Mouse (Mus musculus) left cerebral cortex, postnatal 25 days (tissue): ENCODE measurements around the gene Shank1. TPM values are rescaled to one million over a fixed set of nuclear protein-coding genes. Genes with fewer than 3 reads are reported as not detected.
"Not testable (repeated sequence)": the region's sequence is repeated elsewhere in the genome, so short reads cannot be mapped to it uniquely, and the experiment has no call there.

Experiments used
- DNase-seq, 2 experiments: peaks; one replicate each; pipeline ENCODE4 v3.0.0; 2022; ENCODE audit warnings: low spot score in 2 of 2, mixed read lengths in 1 of 2
- intact Hi-C: fragments of 180-260 bp; cut with DNase I; formaldehyde crosslinking; loops from one replicate; pipeline ENCODE4 v1.15.1; 2025
- total RNA-seq, 2 experiments: library from RNA; stranded (reverse); gene quantifications; 2 replicates each; pipeline ENCODE4 v1.2.3; 2021

Shank1 gene
- 100 to 1,000 TPM; 571 to 587 TPM for total RNA-seq

DNA sequence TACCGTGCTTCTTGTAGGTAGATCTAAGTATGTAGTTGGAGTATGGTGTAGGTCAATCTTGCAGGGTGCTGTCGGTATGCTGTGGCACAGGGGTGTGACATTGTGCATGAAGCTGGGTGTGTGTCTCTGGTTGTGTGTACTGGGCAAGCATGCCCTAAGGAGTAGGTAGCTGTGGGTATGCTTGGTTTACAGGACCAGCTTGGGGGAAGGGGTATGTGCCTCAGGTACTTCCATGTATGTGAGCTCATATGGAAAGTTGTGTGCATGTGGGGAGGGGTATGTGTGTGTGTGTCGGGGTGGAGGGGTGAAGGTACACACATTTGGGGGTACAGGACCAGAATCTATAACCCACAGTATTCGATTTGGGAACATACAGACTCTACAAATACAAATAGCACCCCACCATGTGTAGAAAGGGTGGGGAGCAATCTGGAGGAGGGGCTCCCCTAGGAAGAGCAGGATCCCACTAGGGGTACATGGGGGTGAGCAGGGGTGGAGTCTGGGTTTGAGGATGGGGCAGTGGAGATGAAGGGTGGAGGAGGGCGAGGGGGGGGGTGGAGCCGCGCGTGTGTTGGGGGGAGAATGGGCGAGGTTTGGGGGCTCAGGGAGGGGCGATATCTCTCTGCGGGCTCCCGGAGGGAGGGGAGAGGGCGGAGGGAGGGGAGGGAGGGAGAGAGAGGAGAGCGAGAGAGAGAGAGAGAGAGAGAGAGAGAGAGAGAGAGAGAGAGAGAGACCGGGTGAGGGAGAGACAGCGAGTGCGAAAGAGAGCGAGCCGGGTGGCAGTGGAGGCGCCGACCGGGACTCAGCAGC lies at the start of gene Shank1:
TSS of gene Shank1 (plus strand) at position 779 of the 810 bp plus-strand sequence.
- DNase-seq = peak; percentile 13 to 23
- intact Hi-C loops = loop anchor here (5.0 kb wide), 1 partner anchor 43 kb away; no protein-coding TSS in a partner anchor

DNA sequence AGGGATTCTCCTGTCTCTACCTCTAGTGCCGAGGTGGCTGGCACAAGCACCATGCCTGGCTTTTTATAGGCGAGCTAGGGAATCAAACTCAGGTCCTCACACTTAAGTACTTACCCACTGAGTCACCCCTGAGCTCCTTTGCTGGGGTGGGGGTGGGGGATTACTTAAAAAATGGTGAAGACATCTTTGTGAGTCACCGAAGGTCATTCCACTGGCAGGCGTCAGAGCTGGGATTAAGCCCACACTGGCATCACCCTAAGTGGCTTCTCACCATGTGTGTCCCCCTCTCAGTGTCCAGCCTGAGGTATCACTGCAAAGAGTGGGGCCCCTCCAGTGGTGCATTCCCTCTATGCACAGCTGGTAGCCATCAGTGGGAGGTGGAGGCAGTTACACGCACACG lies 49.6 kb upstream of the Shank1 start:
- intact Hi-C loops = loop anchor here (5.0 to 10.0 kb wide), 2 partner anchors 42 to 284 kb away; partner anchors contain the start of gene Pold1
- DNase-seq = no peak

DNA sequence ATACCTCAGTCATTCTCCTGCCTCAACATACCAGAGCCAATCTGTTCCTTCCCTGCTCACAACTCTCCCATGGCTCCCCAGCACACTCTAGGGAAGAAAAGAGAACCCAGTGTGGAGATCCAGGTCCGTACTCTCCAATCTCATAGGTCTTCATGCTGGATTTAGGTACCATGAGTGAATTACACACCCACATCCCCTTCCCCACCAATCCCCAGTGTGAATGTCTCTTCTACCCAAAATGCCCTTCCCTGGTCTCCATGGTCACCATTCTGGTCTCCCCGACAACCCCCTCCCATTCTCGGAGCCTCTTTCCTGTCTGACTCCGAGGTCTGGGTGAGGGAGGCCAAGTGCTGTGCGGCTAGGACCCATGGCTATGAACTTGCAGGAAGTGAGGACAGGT lies 48.9 kb upstream of the Shank1 start, which contains the start of gene Gm15517:
TSS of gene Gm15517 (plus strand) at position 301 of the 400 bp plus-strand sequence.
- intact Hi-C loops = loop anchor here (5.0 to 10.0 kb wide), 2 partner anchors 41 to 284 kb away; partner anchors contain the start of gene Pold1
- no peak for DNase-seq

DNA sequence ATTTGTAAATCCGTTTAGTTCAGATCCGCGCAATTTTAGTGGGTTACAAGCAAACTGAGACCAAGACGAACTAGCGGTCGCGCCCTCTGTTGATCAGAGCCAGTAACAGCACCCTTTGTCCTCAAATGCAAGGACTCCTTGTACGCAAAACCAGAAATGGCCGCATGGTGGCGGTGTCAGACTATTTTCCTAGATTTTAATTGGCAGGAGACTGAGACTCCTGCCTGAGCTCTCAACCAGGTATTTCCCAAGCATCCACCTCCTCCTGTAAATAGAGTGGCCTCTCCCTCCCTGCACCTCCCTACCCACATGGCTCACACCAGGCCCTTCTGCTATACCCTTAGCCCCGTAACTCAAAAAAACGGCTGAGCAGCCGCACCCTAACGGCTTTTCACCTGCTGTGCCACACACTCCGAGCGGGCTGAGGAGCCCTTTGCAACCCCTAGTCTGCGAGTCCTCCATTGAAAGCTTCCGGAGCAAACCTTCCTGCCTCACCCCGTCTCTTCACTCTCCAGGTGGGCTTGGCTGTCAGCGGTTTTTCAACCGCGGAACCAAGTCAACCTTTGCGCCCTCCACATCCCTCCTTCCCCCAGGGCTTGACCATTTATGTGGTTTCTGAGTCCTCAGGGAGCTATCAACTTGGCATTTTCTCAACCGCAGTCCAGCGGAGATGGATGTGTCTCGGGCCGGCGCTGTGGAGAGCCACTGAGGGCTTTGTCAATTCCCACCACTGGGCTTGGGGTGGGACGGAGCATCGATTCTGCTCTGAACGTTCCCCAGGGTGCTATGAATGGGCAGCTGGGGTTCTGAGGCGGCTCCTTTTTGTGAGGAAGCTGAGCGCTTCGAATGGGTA lies 47.0 kb upstream of the Shank1 start:
- intact Hi-C loops = loop anchor here (1.0 to 10.0 kb wide), 4 partner anchors 39 to 282 kb away; partner anchors contain the start of gene Pold1
- peak; percentile 95 to 98 for DNase-seq

DNA sequence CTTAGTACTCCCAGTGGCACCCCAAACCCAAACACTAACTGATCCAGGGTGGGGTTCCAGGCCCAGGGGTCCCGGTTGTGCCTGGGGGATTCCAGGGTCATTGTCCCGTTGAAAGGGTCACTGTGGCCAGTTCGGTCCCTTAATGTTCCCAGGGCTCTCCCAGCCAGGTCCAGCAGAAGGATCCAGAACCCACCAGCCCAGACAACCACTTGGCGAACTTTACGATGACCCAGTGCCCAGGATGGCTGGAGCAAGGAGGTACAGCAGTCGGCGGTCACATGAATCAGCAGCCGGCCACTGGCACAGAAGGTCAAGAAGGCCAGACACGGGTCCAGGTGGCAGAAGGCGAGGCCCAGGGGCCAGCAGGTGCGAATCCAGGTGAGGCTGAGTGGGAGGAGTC lies 41.9 kb upstream of the Shank1 start:
- intact Hi-C loops = loop anchor here (10.0 kb wide), 1 partner anchor 277 kb away; the partner anchor contains the start of gene Pold1
- no peak for DNase-seq

DNA sequence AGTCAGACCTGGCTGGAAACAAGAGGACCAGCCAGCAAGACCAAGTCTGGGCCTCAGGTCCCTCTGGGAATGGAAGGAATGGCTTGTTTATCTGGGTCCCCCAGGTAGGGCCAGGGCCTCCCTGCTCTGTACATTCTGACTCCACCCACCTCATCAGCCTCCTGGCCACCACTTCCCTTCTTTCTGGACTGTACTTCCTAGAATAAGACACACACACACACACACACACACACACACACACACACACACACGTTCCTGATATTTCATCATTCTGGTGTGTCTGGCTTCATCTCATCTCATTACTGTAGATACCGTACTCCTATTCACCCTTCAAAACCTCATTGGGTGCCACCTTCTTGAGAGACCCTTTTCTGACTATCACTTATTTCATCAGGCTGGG lies 40.7 kb upstream of the Shank1 start:
- no peak for DNase-seq
- intact Hi-C loops = loop anchor here (10.0 kb wide), 1 partner anchor 275 kb away; the partner anchor contains the start of gene Pold1

DNA sequence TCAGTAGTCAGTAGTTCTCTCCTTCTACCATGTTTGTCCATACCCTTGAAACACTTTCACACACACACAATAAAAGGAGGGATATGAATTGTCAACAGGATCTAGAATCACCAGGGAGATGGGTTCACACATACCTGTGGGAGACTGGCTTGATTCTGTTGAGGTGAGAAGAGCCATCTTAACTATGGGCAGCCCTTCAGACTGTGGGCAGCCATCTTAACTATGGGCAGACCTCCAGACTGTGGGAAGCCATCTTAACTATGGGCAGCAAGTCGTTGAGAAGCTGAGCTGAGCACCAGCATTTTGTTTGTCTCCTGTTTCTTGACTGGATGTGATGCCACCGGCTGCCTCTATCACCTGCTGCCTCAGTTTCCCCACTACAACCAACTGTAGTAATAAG lies 38.7 kb upstream of the Shank1 start:
- intact Hi-C loops = no loop called here
- DNase-seq = no peak

DNA sequence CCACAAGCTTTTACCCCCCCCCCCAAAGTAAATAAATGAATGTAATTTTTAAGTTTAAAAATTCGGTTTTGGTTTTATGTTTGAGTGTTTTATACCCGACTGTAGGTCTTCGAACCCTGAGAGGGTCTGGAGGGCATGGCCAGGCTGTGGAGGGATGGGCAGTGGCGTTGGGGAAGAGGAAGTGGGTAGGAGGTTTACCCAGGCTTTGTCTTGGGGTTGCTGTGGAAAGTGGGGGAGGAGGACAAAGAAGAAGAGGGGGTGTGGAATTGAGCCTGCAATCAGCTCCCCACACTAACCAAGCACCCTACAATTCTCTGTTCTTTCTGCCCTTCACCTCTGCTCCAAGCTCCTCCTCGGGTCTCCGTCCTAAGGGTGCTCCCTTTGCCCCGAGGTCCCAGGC lies 37.5 kb upstream of the Shank1 start:
- no peak for DNase-seq
- intact Hi-C loops = no loop called here

DNA sequence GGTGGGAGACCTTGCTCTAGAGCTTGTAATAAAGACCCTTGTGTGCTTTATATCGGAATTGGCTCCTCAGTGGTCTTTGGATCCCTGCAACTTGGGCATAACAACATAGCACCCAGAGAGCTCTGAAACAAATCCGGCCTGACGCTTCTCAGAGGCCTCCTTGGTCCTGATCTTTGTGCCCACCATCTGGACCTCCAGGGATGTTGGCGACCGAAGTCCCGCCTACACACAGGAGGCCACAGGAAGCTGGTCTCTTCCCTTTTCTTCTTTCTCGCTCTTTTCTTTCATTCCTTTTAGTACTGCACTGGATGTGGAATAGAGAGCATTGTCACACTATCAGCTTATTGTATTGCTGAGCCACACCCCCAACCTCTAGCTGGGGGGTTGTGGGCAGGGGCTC lies 36.6 kb upstream of the Shank1 start:
- intact Hi-C loops = no loop called here
- no peak for DNase-seq

DNA sequence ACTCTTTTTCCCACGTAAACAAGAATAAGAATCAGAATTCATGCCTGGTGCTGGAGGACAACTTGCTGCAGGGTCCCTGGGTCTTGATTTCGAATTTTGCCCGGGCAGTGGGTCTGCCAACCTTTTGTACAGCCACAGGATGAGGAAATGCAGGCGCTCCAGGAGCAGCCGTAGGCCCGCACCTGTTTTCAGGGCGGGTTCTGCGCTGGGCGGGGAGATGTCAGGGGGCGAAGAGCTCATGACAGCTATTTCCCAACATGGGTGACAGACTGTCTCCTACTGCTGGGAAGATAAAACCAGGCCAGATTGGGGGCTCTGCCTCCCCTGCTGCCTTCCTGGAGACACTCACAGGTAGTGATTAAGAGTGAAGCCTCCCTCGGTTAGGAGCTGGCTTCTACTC lies 36.0 kb upstream of the Shank1 start:
- intact Hi-C loops = no loop called here
- no peak for DNase-seq

DNA sequence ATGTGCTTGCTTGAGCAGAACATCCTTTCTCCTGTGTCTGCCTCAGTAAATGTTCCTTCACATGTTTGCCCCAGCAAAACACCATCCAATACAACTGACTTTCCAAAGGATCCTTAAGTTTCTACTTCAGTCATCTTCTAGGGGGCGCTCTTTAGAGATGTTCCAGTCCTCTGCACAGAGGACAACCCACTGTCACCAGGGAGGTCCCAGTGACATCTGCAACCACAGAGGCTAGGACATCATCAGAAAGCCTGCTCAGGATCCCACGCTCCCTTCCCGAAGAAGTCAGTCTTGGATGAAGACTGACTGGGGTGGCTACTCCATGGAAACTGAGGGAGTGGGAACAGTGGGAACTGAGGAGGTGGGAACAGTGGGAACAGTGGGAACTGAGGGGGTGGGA lies 34.5 kb upstream of the Shank1 start:
- intact Hi-C loops = no loop called here
- DNase-seq = no peak

DNA sequence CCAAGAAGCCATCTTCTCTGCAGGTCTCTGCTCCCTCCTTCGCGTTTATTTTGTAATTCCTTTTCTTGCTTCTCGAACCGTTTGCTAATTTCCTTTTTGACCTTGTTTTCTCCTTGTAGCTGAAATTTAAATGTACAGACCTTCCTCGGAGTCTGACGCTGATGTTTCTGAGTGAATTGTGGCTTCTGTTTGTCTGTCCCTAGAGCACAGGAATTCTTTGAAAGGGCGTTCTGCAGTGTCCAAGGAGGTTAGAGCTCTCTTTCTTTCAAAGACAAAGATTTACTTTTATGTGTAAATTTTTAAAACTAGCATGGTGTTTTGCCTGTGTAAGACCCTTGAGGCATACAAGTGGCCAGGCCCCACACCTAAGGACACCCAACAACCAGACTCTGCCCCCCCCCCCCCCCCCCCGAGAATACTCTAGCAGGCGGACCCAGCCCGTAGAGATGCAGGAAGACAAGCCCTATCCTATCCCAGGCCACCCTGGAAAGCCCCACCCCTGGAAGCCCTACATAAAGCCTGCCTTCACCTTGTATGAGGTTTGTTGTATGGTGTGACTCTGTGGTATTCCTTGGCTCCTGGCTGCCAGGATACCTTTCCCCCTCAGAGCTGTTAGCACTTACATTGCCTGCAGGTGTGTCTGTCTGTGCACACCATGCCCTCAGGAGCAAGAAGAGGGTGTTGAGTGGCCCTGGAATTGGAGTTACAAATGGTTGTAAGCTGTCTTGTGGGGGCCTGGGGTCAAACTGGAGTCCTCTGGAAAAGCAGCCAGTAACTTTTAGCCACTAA lies 33.4 kb upstream of the Shank1 start:
- no peak for DNase-seq
- intact Hi-C loops = no loop called here

DNA sequence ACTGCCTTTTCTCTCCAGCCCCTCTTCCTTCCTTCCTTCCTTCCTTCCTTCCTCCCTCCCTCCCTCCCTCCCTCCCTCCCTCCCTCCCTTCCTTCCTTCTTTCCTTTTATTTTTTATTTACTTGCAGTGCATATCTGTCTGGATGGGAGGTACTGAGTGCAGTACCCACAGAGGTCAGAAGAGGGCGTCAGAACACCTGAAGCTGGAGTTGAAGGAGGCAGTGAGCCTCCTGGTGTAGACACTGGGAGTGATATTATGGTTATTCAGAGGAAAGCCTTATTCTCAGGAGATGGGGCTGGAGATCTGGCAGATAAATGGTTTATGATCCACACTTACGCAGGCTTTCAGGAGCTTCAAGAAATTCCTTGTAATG lies 32.8 kb upstream of the Shank1 start:
- intact Hi-C loops = no loop called here
- DNase-seq = peak in 1 of 2 experiments; percentile 76

DNA sequence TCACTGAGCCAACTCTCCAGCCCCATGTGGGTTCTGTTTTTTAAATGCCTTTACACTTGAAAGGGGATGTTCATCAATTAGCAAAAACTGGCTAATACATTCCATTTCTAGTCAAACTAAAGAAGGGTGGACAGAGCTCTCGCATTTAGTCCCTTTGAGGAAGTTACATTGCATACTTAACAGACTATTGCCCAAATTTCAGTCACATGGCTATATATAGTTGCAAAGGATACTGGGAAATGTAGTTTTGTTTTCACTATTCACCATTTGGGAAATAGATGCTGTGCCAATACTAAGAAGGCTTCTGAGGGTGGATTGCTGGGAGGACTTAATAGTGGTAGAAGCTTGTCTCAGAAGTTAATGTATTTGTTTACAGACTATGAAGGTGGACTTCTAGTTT lies 29.1 kb upstream of the Shank1 start:
- intact Hi-C loops = no loop called here

DNA sequence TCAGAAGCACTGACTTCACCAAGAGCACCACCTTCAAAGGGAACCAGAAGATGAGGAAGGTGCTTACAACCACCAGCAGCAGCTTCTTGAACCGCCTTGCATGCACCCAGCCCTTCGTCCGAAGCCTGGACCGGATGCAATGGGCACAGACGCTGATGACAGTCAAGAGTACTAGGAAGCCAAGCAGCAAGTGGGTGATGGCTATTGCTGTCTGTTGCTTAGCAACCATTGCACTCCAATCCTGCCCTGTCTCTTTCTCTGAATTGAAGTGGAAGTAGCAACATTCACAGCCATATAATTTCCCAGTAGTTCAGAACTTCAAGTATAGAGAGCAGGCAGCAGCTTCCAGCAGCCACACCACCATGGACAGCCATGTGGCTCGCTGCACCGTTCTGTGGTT lies 28.5 kb upstream of the Shank1 start:
- peak in 1 of 2 experiments; percentile 34 for DNase-seq
- intact Hi-C loops = no loop called here

More for the DNA sequence above, 29.1 kb upstream of the Shank1 start:
- DNase-seq = no peak

DNA sequence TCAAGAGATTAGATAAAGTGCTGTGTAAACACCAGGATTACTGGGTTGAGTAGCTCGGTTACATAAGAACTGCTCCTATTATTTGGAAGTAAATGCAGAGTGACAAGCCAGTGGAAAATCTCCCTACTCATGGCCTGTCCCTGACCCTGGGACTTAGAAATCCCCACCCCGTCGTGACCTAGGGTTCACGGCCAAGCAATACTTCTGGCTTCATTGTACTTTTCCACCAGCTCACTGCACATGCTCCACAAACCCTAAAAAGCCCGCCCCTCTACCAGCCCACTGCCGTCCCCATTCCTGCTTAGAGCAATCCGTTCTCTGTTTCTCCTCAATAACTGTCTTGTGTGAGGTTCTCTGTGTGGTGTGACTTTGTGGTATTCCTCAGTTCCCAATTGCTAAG lies 22.3 kb upstream of the Shank1 start:
- no peak for DNase-seq
- intact Hi-C loops = no loop called here

DNA sequence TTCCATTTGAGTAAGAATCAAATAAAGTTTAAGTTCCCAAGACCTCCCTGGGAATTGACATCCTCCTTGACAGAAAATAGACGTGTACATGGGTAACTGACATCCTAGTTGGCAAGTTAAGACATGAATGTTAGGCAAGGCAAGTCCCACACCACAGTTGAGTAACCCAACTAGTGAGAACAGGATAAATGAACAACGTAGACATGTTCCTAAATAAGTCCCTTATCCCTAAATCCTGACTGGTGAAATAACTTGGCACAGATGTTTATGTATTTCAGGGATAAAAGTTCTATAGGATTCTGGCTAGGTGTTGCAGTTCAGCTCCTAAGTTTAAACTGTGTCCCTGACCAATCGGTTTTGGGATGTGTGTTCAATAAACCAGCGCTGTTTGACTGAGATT lies 19.1 kb upstream of the Shank1 start:
- intact Hi-C loops = no loop called here
- DNase-seq = no peak

DNA sequence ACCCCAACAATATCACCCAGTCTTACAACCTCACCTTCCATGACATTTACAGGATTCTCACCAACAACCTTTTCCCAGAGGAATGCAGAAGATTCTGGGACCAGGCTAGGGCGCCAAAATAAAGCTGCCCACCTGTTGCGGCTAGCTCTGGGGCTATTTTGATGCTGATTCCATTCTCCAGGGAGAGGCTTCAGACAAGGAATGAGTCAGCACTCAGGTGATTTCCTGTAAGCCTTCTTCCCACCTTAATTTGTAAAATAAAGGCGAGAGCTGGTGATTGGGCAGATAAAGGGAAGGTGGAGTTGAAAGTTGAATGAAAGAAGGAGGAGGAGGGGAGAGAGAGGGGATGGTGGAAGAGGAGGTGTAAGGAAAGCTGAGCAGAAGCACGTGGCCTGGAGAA lies 18.6 kb upstream of the Shank1 start:
- DNase-seq = no peak
- intact Hi-C loops = no loop called here

DNA sequence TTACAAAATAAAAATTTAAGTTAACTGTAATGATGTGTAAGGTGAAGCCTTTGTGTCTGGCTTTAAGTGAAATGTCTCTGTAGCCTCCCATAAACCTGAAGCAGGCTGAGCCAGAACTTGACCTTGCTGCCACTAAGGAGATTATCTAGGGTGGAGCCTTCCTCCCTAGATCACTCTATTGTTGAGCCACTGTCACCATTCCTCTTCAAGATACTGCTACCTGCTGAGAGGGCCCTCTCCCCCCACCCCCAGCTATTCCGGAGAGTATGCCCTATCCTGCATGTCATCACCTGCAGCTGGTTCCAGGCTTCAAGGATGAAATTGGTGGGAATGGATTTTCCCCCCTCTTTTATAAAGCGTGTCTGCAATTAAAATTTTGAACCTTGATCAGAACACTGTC lies 12.6 kb upstream of the Shank1 start:
- intact Hi-C loops, DNase-seq: not testable (repeated sequence)
